Mouse (Mus musculus): ENCODE data around the gene Cldn13.
"Not testable (repeated sequence)": the region's sequence is repeated elsewhere in the genome, so short reads cannot be mapped to it uniquely, and the experiment has no call there.

Cldn13 gene

DNA sequence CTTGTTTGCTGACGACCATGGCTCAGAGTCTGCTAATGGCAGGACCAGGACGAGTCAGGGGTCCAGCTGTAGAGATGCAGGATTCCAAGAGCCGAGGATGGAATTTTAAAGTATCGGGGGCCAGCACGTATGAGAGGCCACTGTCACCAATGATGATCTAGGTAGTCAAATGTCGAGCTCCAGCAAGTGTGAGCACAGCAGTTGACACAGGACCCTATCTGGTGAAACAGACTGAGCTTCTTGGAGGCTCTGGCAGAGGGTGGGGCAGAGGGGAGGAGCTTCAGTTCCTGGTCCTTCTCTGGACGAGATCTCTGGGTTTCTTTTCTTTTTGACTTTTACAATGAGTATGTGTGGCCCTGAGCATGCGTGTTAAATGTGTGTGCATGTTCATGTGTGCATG is at the start of gene Cldn13:
TSS of gene Cldn13 (minus strand) at position 216 of the 400 bp plus-strand sequence.
- no peak for DNase-seq (ENCODE audit: low read depth, low spot score)

DNA sequence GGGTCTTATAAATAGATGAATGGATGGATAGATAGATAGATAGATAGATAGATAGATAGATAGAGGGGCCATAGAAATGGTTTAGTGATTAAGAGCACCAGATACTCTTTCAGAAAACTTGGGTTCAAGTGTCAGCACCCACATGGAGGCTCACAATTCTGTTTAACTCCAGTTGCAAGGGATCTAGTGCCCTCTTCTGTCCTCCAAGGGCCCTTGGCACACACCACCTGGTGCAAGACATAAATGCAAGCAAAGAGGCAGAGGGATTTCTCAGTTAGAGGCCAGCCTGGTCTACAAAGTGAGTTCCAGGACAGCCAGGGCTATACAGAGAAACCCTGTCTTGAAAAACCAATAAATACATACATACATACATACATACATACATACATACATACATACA is 49.3 kb upstream of the Cldn13 start:
- not testable (repeated sequence) for DNase-seq (ENCODE audit: low read depth, low spot score)

DNA sequence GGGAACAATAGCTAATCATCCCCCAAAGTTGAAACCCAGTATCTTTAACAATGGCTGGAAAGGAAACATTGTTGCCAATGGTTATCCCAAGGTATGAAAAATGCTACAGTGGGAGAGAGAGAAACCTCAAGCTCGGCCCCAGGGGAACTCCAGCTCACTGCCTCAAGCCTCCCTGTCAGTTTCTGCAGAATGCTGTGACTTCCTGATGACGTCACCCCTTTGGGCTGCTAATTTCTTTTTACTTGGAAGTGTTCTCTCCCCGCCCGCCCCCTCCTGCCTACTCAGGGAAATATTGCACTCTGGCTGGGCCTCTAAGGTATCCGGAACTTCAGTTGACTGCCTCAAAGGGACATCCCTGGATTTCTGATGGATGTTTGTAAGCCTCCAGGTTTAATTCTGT is 48.2 kb upstream of the Cldn13 start:
- peak; percentile 96 for DNase-seq (ENCODE audit: low read depth, low spot score)

DNA sequence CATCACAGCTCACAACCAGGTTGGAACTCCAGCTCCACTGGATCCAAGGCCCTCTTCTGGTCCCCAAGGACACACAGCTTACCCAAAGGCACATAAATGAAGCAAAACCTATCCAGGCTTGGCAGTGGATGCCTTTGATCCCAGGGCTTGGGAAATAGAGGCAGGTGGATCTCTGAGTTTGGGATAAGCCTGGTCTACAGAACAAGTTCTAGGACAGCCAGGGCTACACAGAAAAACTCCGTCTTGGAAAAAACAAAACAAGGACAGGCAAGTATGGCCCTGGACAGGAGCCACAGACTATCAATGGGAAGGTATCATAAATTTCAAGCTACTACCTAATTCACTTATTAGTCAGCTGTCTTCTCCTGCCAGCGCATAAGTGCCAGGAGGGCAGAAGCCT is 46.2 kb upstream of the Cldn13 start:
- DNase-seq (ENCODE audit: low read depth, low spot score), result no peak

DNA sequence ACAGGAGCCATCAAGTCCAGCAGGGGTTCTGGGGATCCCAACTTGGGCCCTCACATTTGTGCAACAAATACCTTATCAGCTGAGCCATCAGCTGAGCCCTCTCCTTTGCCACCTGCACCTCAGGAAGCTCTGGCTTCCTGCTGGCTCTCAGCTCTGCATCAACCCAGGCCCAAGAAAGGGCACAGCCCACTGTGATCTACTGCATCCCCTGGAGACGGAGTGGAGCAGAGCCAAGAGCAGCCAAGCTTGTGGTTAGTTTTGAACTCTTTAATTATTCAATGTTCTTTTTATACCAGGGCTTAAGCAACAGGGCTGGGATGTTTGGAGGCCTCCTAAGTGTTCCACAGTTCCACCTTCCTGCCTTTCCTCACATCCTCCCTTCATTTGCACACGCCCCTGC is 45.1 kb upstream of the Cldn13 start:
- DNase-seq (ENCODE audit: low read depth, low spot score), result peak; percentile 46

DNA sequence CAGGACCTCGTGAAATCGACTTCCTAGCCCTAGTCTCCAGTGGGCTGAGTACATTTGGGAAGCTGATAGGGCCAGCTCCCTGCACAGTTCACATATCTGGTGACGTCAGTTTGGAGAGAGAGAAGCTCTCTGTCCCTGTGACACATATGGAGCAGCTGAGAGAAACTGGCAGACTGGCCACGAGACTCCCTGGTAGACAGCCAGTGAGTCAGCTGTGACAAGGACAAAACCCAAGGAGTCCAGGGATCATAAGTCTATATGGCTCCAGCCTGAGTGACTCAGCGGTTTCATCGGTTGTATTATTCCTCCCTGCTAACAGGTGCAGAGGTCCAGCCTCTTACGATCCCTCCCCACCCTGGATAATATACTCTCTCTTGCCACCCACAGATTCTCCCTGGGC is 43.8 kb upstream of the Cldn13 start:
- peak; percentile 89 for DNase-seq (ENCODE audit: low read depth, low spot score)

DNA sequence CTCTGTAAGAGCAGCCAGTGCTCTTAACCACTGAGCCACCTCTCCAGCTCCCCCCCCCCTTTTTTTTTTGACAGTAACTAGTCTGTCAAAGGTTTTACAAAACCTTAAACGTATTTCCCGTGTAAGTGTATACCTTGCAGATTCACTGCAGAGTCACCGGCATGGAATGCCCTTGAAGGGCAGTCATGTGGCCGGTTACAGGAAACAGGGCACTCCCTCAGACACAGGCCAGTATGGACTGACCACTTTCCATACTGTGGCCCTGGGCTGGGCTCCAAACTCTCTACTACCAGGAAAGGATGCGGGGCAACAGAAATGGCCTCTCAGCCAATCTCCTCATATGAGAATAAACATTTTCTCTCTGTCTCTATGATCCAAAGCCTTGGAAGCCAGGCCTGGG is 40.2 kb upstream of the Cldn13 start:
- DNase-seq (ENCODE audit: low read depth, low spot score), result peak; percentile 53

DNA sequence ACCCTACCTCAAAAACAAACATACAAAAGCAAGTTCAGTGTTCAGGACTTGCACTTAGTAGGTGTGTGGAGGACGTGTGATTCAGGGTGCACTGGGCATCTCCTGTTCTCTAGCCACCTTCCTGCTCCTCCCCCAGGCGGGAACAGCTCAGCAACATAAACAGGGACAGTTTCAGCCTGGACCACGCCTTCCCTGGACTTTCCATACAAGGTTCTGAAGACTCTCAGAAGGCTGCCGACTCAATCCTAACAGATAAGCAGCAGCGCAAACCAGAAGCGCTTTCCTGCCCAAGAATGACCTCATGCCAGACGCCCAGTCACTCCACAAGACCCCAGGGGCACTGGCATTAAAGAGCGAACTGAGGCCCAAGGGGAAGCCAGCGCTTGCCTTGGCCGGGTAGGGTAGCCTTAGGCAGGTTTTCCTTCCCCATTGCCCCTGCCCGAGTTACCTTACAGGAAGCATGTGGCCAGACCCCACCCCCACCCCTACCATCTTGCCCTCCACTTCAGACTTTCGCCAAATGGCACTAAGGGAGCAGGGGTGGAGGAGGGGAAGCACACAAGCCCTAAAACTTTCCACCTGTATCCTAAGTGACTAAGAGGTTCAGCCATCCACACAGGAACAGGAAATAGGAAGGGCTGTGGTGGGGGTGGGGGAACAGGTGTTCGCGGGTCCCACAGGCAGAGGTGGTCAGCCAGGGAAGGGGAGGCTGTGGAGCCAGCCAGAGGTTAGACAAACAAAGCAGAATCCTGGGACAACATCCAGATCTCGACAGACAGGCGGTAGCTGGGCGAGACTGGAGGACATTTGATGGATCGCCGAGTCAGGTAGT is 35.9 kb upstream of the Cldn13 start:
- no peak for DNase-seq (ENCODE audit: low read depth, low spot score)

DNA sequence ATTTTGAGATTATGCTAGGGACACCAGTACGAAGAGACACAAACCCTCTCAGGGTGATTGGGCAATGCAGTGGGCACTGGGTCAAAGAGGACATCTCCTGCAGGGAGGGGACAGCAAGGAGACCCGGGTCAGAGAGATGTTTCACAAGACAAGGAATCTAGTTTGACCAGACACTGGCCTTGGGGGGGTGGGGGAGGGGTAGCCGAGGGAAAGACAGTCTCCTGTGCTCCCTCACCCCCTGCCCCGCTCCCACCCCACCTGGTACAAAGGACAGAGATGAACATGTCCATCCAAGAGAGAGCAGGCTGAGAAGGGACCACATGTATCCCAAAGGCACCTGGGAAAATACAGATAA is 32.7 kb upstream of the Cldn13 start:
- DNase-seq (ENCODE audit: low read depth, low spot score), result no peak

DNA sequence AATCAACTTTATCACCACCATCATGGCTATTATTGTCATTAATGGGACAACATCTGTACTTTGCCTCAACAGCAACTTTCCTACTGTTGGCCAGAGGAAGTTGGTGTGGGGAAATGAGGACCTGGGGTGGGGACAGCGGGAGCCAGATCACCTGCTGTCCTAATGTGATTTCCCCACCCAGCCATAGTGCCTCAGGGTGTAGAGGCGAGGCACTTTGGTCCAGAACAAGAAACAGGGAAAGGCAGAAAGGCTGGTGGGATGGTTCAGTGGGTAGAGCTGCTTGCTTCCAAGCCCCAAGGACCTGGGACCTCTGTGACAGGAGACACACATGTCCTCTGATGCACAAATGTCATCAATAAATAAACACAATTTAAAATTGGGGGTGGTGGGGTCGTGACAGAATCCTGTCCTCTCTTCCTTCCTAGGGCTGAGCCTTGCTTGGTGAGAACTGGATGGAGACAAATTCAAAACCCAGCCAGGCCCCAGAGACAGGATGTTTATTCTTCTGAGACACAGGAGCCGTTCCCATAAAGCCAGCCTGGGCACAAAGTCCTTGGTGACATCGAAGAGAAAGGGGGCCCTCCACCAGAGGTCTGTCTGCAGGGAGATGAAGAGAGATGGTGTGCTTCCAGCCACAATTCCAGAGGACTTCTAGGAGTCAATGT is 32.2 kb upstream of the Cldn13 start:
- DNase-seq (ENCODE audit: low read depth, low spot score), result no peak

DNA sequence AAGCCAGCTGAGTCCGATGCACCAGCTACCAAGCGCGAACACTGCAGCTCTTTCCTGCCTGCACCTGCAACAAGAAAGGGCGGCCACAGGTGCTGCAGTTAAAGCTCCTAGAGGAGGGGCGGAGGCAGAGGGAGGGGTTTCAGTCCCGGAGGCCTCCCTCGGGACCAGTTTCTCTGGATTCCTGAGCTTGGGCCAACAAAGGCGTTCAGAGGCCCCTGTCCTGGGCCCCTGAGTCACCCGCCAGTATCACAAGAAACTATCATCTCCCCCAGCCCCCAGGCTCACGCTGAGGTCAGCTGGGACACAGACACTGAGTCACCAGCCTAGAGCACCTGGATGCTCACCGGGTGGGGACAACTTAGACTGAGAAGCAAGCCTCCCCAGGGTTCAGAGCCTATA is 31.5 kb upstream of the Cldn13 start, which contains the start of gene Cldn4:
TSS of gene Cldn4 (minus strand) at position 78 of the 399 bp plus-strand sequence.
- peak; percentile 25 for DNase-seq (ENCODE audit: low read depth, low spot score)

DNA sequence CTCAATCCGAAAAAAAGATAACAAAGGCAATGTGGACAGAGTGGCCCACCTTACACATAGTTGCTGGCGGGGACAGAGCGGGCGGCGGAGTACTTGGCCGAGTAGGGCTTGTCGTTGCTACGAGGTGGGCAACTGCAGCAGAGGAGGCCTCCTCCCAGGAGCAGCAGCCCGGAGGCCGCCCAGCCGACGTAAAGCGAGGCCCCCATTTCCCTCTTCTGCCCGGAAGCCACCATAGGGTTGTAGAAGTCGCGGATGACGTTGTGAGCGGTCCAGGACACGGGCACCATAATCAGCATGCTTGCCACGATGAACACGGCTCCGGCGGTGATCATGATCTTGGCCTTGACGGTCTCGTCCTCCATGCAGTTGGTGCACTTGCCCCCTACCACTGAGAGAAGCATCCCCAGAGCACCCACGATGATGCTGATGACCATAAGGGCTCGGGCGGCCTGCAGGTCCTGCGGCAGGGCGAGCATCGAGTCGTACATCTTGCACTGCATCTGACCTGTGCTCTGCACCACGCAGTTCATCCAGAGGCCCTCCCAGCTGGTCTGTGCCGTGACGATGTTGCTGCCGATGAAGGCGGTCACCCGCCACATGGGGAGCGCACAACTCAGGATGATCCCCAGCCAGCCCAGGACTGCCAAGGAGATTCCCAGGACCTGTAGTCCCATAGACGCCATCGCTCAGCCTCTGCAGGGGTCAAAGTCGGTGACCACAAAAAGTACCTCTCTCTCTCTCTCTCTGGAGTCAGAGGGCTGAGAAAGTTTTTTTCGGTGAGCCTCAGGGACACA is 30.9 kb upstream of the Cldn13 start:
- no peak for DNase-seq (ENCODE audit: low read depth, low spot score)

DNA sequence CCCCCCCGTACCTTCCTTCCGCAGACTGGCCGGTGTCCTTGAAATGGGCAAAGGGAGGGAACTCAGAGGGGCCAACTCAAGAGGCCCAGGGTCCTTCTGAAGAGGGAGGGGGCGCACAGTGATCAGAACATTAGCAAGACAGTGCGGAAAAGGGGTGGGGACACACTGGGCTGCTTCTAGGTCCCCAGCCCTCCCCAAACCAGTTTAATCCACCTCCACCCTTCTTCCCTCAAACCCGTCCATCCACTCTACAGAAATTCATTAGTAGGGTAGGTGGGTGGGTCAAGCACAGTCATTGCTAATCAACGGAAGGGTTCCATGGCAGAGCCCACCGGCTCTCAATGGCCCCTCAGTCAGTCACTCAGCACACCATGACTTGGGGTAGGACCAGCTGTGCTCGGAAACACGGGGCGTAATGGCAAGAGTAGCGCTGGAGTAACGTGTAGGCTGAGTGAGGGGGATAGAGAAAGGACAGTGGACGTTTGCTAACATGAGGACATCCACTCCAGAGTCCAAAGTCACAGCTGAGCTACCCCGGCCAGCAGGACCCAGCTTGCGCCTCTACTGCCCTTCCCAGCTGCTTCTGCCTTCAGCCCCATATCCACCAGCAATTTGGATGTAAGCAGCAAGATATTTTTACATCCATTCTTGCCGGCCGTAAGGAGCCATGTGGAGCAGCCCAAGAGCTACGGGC is 30.1 kb upstream of the Cldn13 start:
- DNase-seq (ENCODE audit: low read depth, low spot score), result no peak

DNA sequence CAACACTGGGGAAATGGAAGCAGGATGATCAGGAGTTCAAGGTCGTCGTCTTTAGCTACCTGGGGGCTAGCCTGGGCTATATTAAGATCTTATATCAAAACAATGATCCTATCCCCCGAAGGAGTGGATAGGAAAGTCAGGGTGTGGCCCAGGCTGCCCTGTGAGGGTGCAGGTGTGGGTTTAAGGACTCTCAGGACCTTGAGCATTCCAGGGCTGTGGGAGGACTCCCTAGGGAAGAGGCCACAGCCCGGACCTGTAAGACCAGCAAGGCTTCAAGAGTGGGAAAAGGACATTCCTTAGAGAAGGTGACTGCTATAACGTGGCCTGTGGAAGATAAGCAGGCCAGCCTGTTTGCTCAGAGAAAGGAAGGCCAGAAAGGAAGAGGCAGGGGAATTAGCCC is 28.9 kb upstream of the Cldn13 start:
- no peak for DNase-seq (ENCODE audit: low read depth, low spot score)

DNA sequence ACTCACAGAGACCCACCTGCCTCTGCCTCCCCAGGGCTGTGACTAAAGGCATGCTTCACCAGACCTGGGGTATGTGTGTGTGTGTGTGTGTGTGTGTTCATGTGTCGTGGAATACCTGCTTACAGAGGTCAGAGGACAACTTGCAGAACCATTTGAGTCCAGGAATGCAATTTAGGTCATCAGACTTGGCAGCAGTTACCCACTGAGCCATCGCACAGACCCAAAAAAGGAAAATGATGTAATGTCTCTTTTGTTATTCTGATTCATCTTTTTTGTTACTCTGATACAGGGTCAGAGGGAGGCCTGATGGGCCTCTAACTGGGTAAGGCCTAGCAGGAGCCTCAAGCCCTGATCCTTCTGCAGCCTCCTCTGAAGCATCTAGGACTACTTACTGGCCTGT is 27.4 kb upstream of the Cldn13 start:
- peak; percentile 75 for DNase-seq (ENCODE audit: low read depth, low spot score)

DNA sequence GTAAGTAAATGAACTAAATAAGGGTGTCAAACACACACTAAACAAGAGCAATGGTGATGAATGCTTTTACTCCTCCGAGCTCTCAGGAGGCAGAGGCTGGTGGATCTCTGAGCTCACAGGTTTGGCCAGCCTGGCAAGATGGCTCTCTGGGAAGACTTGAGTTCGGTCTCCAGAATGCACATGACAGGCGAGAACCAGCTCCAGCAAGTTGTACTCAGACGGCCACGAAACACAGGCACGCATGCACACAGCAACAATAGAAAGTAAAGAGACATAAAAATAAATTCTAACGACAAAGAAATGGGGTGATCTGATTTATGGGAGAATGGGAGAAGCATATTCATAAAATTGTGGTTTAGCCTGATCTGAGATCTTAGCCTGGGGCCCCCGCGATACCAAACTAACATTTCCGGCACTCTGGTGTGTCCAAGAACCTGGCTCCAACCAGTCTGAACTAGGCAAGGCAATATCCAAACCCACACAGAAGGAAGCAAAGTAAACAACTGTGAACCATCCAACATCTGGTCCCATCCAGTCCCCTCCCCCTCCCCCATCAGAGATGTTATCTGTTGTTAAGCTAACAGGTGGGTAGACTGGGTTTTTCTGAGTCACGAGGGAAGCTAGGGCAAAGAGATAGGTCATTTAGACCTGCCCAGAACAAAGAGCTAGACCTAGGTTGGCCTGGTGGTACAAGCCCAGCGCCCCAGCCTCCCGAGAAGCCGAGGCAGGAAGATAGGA is 26.3 kb upstream of the Cldn13 start:
- DNase-seq (ENCODE audit: low read depth, low spot score), result peak; percentile 21

DNA sequence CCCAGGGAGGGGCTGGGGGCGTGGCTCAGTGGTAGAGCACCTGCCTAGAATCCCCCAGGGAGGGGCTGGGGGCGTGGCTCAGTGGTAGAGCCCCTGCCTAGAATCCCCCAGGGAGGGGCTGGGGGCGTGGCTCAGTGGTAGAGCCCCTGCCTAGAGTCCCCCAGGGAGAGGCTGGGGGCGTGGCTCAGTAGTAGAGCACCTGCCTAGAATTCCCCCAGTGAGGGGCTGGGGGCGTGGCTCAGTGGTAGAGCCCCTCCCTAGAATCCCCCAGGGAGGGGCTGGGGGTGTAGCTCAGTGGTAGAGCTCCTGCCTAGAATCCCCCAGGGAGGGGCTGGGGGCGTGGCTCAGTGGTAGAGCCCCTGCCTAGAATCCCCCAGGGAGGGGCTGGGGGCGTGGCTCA is 24.2 kb upstream of the Cldn13 start:
- not testable (repeated sequence) for DNase-seq (ENCODE audit: low read depth, low spot score)

DNA sequence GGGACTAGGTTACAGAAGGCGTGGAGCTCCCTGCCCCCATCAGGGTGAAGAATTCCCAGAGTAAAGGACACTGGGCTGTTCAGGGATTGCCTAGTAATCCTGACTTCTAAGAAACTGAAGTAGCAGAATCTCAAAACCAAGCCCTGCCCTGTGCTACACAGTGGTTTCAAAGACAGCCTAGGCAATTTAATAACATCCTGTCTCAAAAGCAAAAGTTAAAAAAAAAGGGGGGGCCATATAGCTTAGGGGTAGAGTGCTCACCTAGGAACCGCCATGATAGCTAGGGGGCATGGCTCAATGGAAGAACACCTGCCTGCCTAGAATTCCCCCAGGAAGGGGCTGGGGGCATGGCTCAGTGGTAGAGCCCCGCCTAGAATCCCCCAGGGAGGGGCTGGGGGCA is 23.7 kb upstream of the Cldn13 start:
- DNase-seq (ENCODE audit: low read depth, low spot score), result no peak

DNA sequence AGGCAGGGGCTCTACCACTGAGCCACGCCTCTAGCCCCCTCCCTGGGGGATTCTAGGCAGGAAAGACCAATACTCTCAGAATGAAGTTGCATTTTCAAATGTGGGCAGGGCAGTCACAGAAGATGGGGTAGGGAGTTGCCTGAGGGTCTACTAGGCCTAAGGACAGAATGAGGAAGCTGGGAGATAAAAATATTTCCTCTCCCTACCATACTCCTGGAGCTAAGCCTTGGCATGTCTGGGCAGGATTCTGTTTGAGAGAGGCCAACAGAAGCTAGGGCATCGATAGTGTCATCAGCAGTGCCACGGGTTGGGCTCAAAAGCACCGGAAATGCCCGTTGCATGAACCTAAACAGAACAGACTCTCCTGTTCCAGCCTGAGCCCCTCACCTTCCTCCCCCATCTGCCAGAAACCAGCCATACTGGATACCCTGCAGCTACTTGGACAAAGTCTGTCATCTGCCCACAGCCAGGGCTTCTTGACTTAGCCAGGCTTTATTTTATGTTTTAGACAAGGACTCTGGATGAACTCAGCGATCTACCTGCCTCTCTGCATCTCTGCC is 21.4 kb upstream of the Cldn13 start:
- no peak for DNase-seq (ENCODE audit: low read depth, low spot score)

DNA sequence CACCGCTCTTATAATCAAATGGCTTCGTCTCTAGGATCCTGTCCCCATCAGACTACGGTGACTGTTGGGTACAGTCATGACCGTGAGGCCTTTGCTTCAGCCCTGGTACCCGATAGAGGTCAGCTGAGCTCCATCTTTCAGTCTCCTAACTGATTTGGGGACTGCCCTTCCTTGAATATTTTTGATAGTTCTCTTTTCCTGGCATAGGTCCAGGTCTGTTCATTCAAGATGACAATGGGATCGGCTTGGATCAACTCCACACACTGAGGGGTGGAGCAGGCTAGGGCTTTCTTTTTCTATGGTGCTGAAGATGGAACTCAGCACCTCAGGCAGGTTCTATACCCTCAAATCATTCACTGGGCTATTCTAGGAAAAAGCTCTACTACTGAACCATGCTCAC is 20.7 kb upstream of the Cldn13 start:
- no peak for DNase-seq (ENCODE audit: low read depth, low spot score)

DNA sequence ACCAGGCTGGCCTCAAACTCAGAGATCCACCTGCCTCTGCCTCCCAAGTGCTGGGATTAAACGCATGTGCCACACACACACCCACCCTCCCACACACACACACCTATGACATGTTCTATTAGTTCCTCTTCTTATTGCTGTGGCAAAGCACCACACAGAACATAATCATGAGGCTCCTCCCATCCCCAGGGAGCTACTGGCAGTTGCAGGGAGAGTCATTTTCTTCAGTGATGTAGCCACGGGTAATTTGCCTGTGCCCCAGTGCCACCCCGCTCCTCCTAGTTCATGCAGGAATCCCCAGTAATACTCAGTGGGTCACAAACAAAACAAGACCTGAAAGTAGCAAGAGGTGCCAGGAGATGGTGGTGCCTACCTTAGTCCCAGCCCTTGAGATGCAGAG is 19.3 kb upstream of the Cldn13 start:
- DNase-seq (ENCODE audit: low read depth, low spot score), result no peak

Data from 3T3-L1 (cell line).